In genomic region chr1:132474496-132474895, GRCm38 (mm10) we compare ENCODE assay signal across 16 mouse cellular contexts.
"Had no signal": no experiment of that assay in that cellular context is flagged by ENCODE, and none has a peak within 500 bp of the region (broad histone marks: within the 10 kb centered on the region; RNA-seq: fewer than 3 reads in every experiment).

No protein-coding gene starts in this region.

- H3K36me3 ChIP-seq: limb, embryonic 12.5 days; liver, embryonic 13.5 days; lung, embryonic 15.5 days; midbrain, embryonic 15.5 days; neural tube, embryonic 12.5 days had no signal

- H3K9me3 ChIP-seq: limb, embryonic 12.5 days; liver, embryonic 13.5 days; lung, embryonic 15.5 days; megakaryocyte, embryonic 14.5 days; midbrain, embryonic 15.5 days; neural tube, embryonic 12.5 days had no signal

- H3K4me2 ChIP-seq: limb, embryonic 12.5 days; liver, embryonic 13.5 days; lung, embryonic 15.5 days; midbrain, embryonic 11.5 days; midbrain, embryonic 15.5 days; neural tube, embryonic 12.5 days had no signal

- H3K9ac ChIP-seq: limb, embryonic 12.5 days; liver, embryonic 13.5 days; liver, postnatal 0 days; lung, embryonic 15.5 days; midbrain, embryonic 15.5 days; neural tube, embryonic 12.5 days had no signal

- H3K27ac ChIP-seq: limb, embryonic 12.5 days; liver, embryonic 13.5 days; lung, embryonic 15.5 days; macrophage; midbrain, embryonic 15.5 days; neural tube, embryonic 12.5 days; stomach, postnatal 0 days had no signal

- DNase-seq: kidney, adult 9 months; kidney, postnatal 10 days; kidney, postnatal 4 days; liver; liver, embryonic 13.5 days; liver, postnatal 0 days; lung, postnatal 14 days; thymus, postnatal 4 days had no signal

- H3K4me3 ChIP-seq: limb, embryonic 12.5 days; liver, embryonic 13.5 days; lung, embryonic 15.5 days; megakaryocyte, embryonic 14.5 days; midbrain, embryonic 15.5 days; neural tube, embryonic 12.5 days had no signal

- H3K27me3 ChIP-seq: limb, embryonic 12.5 days; liver, embryonic 13.5 days; lung, embryonic 15.5 days; megakaryocyte, embryonic 14.5 days; midbrain, embryonic 15.5 days; neural tube, embryonic 12.5 days had no signal

- ATAC-seq: liver, postnatal 0 days; midbrain, embryonic 15.5 days had no signal
